Mouse (Mus musculus) embryonic facial prominence, embryonic 15.5 days (tissue): ENCODE data around the gene Rell1. TPM values are rescaled to one million over a fixed set of nuclear protein-coding genes. Genes with fewer than 3 reads are reported as not detected.

ENCODE experiments used
- ATAC-seq: fragments of 200-750 bp; cut with Nextera tagmentation; 2 replicates; pipeline ENCODE4 v1.8.0; 2017; ENCODE audit warnings: low read depth, moderate TSS enrichment; ENCODE audit not compliant: insufficient number of reproducible peaks, low FRiP score, low TSS enrichment
- H3K27ac ChIP-seq: fragments of 300-500 bp; sonication (generic); replicated peaks from 2 replicates; pipeline ENCODE4 v1.5.1; 2015; ENCODE audit warnings: mild to moderate bottlenecking, inconsistent platforms
- H3K27me3 ChIP-seq: fragments of 300-500 bp; sonication (generic); 2 replicates; pipeline ENCODE4 v1.6.1; 2015; ENCODE audit warnings: inconsistent platforms
- H3K36me3 ChIP-seq: fragments of 300-500 bp; sonication (generic); 2 replicates; pipeline ENCODE4 v1.6.1; 2015; ENCODE audit warnings: mild to moderate bottlenecking, inconsistent platforms
- H3K4me1 ChIP-seq: fragments of 300-500 bp; sonication (generic); 2 replicates; pipeline ENCODE4 v1.6.1; 2015; ENCODE audit warnings: inconsistent platforms
- H3K4me2 ChIP-seq: fragments of 300-500 bp; sonication (generic); replicated peaks from 2 replicates; pipeline ENCODE4 v1.6.1; 2015; ENCODE audit warnings: mild to moderate bottlenecking, inconsistent platforms
- H3K4me3 ChIP-seq: fragments of 300-500 bp; sonication (generic); replicated peaks from 2 replicates; pipeline ENCODE4 v1.5.1; 2015; ENCODE audit warnings: mild to moderate bottlenecking, inconsistent platforms
- H3K9ac ChIP-seq: fragments of 300-500 bp; sonication (generic); 2 replicates; pipeline ENCODE4 v1.6.1; 2015; ENCODE audit warnings: inconsistent platforms
- H3K9me3 ChIP-seq: fragments of 300-500 bp; sonication (generic); replicated peaks from 2 replicates; pipeline ENCODE4 v1.6.1; 2016; ENCODE audit warnings: inconsistent platforms
- WGBS: fragments of 180-500 bp; shearing (Covaris S2); methylation state at CpG from one replicate; pipeline ENCODE4 v1.1.7; 2015; 5-methylcytosine and 5-hydroxymethylcytosine counted together
- polyA plus RNA-seq: library from polyadenylated mRNA; unstranded; fragments of >200 nt; fragmentation: Nextera tagmentation; extraction: Ambion mirVana; gene quantifications from 2 replicates; pipeline ENCODE4 v1.2.1, GENCODE M21; 2015

The Rell1 gene
- polyA plus RNA-seq, 1 experiment from 2014 or later = 26.6 TPM

- Histone ChIP-seq H3K36me3 (no peaks in the 10 kb centered on the region), H3K4me3 (no peak overlapping the region), H3K9ac (no peak overlapping the region), H3K27me3 (no peaks in the 10 kb centered on the region), H3K9me3 (no peaks in the 10 kb centered on the region), H3K27ac (no peak overlapping the region), H3K4me1 (no peaks in the 10 kb centered on the region), H3K4me2 (no peak overlapping the region)
- WGBS = 74% methylated on average over 6 of the region's 6 CpGs
- no peak for ATAC-seq
Observed at GRCm38 (mm10) chr5:63891912-63892311, 76.8 kb downstream of the Rell1 start.

- Histone ChIP-seq H3K27me3 (no peaks in the 10 kb centered on the region), H3K36me3 (no peaks in the 10 kb centered on the region), H3K4me2 (no peak overlapping the region), H3K4me3 (no peak overlapping the region), H3K9ac (no peak overlapping the region), H3K4me1 (no peaks in the 10 kb centered on the region), H3K9me3 (no peaks in the 10 kb centered on the region), H3K27ac (no peak overlapping the region)
- WGBS = 71% methylated on average over 4 of the region's 4 CpGs
- no peak for ATAC-seq
Observed at GRCm38 (mm10) chr5:63891241-63891640, 77.5 kb downstream of the Rell1 start.

GRCm38 (mm10) chr5:63887111-63887510, 81.6 kb downstream of the Rell1 start:
- H3K27ac ChIP-seq = no peak overlapping the region
- no peaks in the 10 kb centered on the region for H3K27me3 ChIP-seq
- 94% methylated on average over 4 of the region's 4 CpGs for WGBS
- no peak overlapping the region for H3K4me3 ChIP-seq
- no peak for ATAC-seq
- H3K4me2 ChIP-seq = no peak overlapping the region
- H3K36me3 ChIP-seq = no peaks in the 10 kb centered on the region
- no peak overlapping the region for H3K9ac ChIP-seq
- H3K4me1 ChIP-seq = no peaks in the 10 kb centered on the region
- H3K9me3 ChIP-seq = no peaks in the 10 kb centered on the region

GRCm38 (mm10) chr5:63886709-63887108, 82.0 kb downstream of the Rell1 start:
- H3K9ac ChIP-seq = no peak overlapping the region
- no peak for ATAC-seq
- no peak overlapping the region for H3K4me3 ChIP-seq
- H3K27me3 ChIP-seq = no peaks in the 10 kb centered on the region
- H3K36me3 ChIP-seq = no peaks in the 10 kb centered on the region
- WGBS = 34% methylated on average over 6 of the region's 6 CpGs
- no peak overlapping the region for H3K27ac ChIP-seq
- H3K9me3 ChIP-seq = no peaks in the 10 kb centered on the region
- no peak overlapping the region for H3K4me2 ChIP-seq
- no peaks in the 10 kb centered on the region for H3K4me1 ChIP-seq

GRCm38 (mm10) chr5:63886292-63886691, 82.4 kb downstream of the Rell1 start:
- no peak for ATAC-seq
- no peak overlapping the region for H3K9ac ChIP-seq
- H3K36me3 ChIP-seq = no peaks in the 10 kb centered on the region
- H3K9me3 ChIP-seq = no peaks in the 10 kb centered on the region
- no peak overlapping the region for H3K27ac ChIP-seq
- H3K4me1 ChIP-seq = no peaks in the 10 kb centered on the region
- H3K4me2 ChIP-seq = no peak overlapping the region
- no peaks in the 10 kb centered on the region for H3K27me3 ChIP-seq
- no peak overlapping the region for H3K4me3 ChIP-seq
- 85% methylated on average over 5 of the region's 5 CpGs for WGBS

- Histone ChIP-seq H3K27me3 (no peaks in the 10 kb centered on the region), H3K4me2 (no peak overlapping the region), H3K9me3 (no peaks in the 10 kb centered on the region), H3K4me3 (no peak overlapping the region), H3K4me1 (no peaks in the 10 kb centered on the region), H3K9ac (no peak overlapping the region), H3K27ac (no peak overlapping the region), H3K36me3 (no peaks in the 10 kb centered on the region)
- WGBS = 61% methylated on average over 10 of the region's 10 CpGs
- no peak for ATAC-seq
Observed at GRCm38 (mm10) chr5:63879026-63879425, 89.7 kb downstream of the Rell1 start.

GRCm38 (mm10) chr5:63876081-63876480, 92.6 kb downstream of the Rell1 start:
- Histone ChIP-seq H3K9ac (no peak overlapping the region), H3K4me1 (0 out of 2 replicates have a peak, but pooled peaks cover 4% of the 10 kb centered on the region), H3K27me3 (no peaks in the 10 kb centered on the region), H3K27ac (no peak overlapping the region), H3K4me2 (no peak overlapping the region), H3K36me3 (no peaks in the 10 kb centered on the region), H3K4me3 (no peak overlapping the region), H3K9me3 (no peaks in the 10 kb centered on the region)
- WGBS = 81% methylated on average over 4 of the region's 4 CpGs
- ATAC-seq = no peak

GRCm38 (mm10) chr5:63874880-63875279, 93.8 kb downstream of the Rell1 start:
- Histone ChIP-seq H3K27ac (no peak overlapping the region), H3K4me1 (0 out of 2 replicates have a peak, but pooled peaks cover 4% of the 10 kb centered on the region), H3K27me3 (no peaks in the 10 kb centered on the region), H3K4me2 (no peak overlapping the region), H3K9ac (no peak overlapping the region), H3K9me3 (no peaks in the 10 kb centered on the region), H3K36me3 (no peaks in the 10 kb centered on the region), H3K4me3 (no peak overlapping the region)
- WGBS = 52% methylated on average over 16 of the region's 16 CpGs
- no peak for ATAC-seq

GRCm38 (mm10) chr5:63872176-63872932, 96.3 kb downstream of the Rell1 start:
- Histone ChIP-seq H3K4me1 (0 out of 2 replicates have a peak, but pooled peaks cover 4% of the 10 kb centered on the region), H3K4me3 (no peak overlapping the region), H3K27ac (no peak overlapping the region), H3K36me3 (no peaks in the 10 kb centered on the region), H3K9ac (no peak overlapping the region), H3K27me3 (no peaks in the 10 kb centered on the region), H3K4me2 (no peak overlapping the region), H3K9me3 (no peaks in the 10 kb centered on the region)
- WGBS = 55% methylated on average over 17 of the region's 17 CpGs
- ATAC-seq = no peak

GRCm38 (mm10) chr5:63867421-63867820, 101.3 kb downstream of the Rell1 start:
- no peak for ATAC-seq
- H3K4me1 ChIP-seq = 0 out of 2 replicates have a peak, but pooled peaks cover 4% of the 10 kb centered on the region
- H3K4me3 ChIP-seq = no peak overlapping the region
- H3K27ac ChIP-seq = no peak overlapping the region
- no peak overlapping the region for H3K4me2 ChIP-seq
- no peaks in the 10 kb centered on the region for H3K27me3 ChIP-seq
- no peaks in the 10 kb centered on the region for H3K36me3 ChIP-seq
- no peaks in the 10 kb centered on the region for H3K9me3 ChIP-seq
- 21% methylated on average over 3 of the region's 3 CpGs for WGBS
- H3K9ac ChIP-seq = no peak overlapping the region

- Histone ChIP-seq H3K27me3 (no peaks in the 10 kb centered on the region), H3K9ac (no peak overlapping the region), H3K27ac (no peak overlapping the region), H3K9me3 (no peaks in the 10 kb centered on the region), H3K4me3 (no peak overlapping the region), H3K36me3 (no peaks in the 10 kb centered on the region), H3K4me1 (no peaks in the 10 kb centered on the region), H3K4me2 (no peak overlapping the region)
- ATAC-seq = no peak
- WGBS = 80% methylated on average over 8 of the region's 8 CpGs
Observed at GRCm38 (mm10) chr5:63858901-63859300, 109.8 kb downstream of the Rell1 start.
